Mouse (Mus musculus): ENCODE measurements at regions not wholly inside any gene's neighbourhood (a gene's known extent, or its start where the extent isn't known, plus 50 kb on each side); places are given as distances from the start of the nearest gene placed in this dataset.
"Not testable (repeated sequence)": the region's sequence is repeated elsewhere in the genome, so short reads cannot be mapped to it uniquely, and the experiment has no call there.

DNA sequence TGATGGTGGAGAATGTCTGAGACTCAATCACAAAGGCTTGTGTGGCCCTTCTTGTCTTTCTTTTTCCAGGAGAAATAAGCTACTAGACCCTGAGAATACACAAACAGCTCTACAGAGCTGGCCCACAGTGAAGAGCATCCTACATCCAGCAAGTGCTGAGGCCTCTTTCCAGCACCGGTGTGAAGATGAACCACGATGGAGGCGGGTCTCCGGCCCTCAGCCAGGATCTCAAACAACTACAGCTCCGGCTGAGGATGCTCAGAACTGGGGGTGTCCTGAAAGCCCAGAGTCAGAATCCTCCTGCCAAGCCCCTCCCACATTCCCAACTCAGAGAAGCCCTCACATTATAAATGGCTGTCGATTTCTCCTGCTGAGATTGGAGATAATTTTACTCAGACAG lies 407.9 kb downstream of the Lrig3 start:
- no peaks in the 10 kb centered on the region; the same call in 1 of the 2 replicates for H3K4me1 ChIP-seq
- WGBS: 70% methylated on average over 6 of the region's 6 CpGs
- no peak overlapping the region for H3K27ac ChIP-seq
- H3K9me3 ChIP-seq: no peaks in the 10 kb centered on the region
- H3K36me3 ChIP-seq: no peaks in the 10 kb centered on the region
- no peak overlapping the region for H3K9ac ChIP-seq
- no peak for ATAC-seq (ENCODE audit: low FRiP score, low read depth)
- no peaks in the 10 kb centered on the region for H3K27me3 ChIP-seq (replicated peaks)
- no peak overlapping the region for H3K4me2 ChIP-seq (replicated peaks)
- no peak overlapping the region for H3K4me3 ChIP-seq

DNA sequence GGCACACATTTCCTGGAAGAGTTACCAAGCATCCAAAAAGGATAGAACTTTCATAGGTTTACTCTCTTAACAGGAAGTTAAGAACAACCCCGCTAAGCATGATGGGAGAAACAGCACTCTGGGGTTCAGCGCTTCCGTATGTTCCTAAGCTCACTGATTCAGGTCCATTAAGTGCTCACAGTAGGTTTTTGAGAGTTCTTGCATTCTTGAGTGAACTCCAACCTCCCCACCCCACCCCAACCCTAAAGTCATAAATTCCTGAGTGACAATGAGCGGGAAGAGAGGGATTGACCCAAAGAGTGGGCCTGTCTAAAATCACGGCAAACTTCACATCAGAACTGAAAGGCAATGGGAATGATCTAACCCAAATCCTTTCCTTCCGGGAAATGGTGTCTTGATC lies 405.9 kb downstream of the Lrig3 start:
- ATAC-seq (ENCODE audit: low FRiP score, low read depth): no peak
- Histone ChIP-seq H3K9ac (no peak overlapping the region), H3K4me1 (no peaks in the 10 kb centered on the region; the same call in 1 of the 2 replicates), H3K27me3 (replicated peaks) (no peaks in the 10 kb centered on the region), H3K9me3 (no peaks in the 10 kb centered on the region), H3K36me3 (no peaks in the 10 kb centered on the region), H3K27ac (no peak overlapping the region), H3K4me3 (no peak overlapping the region), H3K4me2 (replicated peaks) (no peak overlapping the region)
- 78% methylated on average over 6 of the region's 6 CpGs for WGBS

DNA sequence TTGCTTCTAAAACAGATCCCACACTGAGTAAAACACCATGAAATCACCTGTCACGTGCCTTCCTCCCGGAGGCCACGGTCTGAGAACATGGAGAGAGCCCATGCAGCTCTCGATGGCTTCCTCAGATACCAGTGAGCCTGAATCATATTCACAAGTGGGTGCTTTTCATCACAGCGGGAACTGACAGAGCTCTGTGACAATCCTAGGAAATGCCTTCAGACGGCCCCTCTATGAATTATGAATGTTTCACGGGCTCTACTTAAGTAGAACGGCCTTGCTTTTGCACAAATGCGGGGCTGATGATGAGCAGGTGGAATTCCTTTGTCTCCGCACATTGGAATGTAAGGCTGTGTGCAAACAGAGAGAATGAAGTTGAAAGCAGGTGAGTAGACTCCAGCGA lies 383.1 kb downstream of the Lrig3 start:
- Histone ChIP-seq H3K4me1 (no peaks in the 10 kb centered on the region), H3K27me3 (replicated peaks) (no peaks in the 10 kb centered on the region), H3K27ac (no peak overlapping the region), H3K9me3 (no peaks in the 10 kb centered on the region), H3K36me3 (no peaks in the 10 kb centered on the region), H3K9ac (no peak overlapping the region), H3K4me2 (replicated peaks) (no peak overlapping the region), H3K4me3 (no peak overlapping the region)
- no peak for ATAC-seq (ENCODE audit: low FRiP score, low read depth)
- 71% methylated on average over 11 of the region's 11 CpGs for WGBS

DNA sequence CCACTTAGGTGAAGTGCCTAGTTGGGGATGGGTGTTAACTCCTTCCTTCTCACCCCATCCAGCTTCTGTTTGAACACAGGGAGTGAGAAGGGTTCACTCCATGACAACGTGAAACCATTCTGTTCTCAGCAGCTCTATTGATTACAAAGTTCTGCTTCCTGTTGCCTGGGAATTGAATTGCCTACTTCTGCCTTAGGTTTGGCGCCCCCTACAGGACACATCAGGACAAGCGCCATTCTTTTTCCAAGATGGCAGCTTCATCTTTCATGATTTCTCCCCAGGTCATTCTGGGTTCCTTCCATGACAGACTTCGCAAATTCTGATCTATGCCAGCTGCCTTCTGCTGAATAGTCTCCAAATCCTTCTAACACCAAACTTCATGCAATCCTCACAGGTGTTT lies 371.5 kb downstream of the Lrig3 start:
- H3K9me3 ChIP-seq: no peaks in the 10 kb centered on the region
- no peaks in the 10 kb centered on the region for H3K4me1 ChIP-seq
- no peak overlapping the region for H3K27ac ChIP-seq
- no peaks in the 10 kb centered on the region for H3K36me3 ChIP-seq
- WGBS: 71% methylated on average over 4 of the region's 4 CpGs
- H3K4me3 ChIP-seq: no peak overlapping the region
- no peak overlapping the region for H3K4me2 ChIP-seq (replicated peaks)
- ATAC-seq (ENCODE audit: low FRiP score, low read depth): no peak
- H3K9ac ChIP-seq: no peak overlapping the region
- no peaks in the 10 kb centered on the region for H3K27me3 ChIP-seq (replicated peaks)

DNA sequence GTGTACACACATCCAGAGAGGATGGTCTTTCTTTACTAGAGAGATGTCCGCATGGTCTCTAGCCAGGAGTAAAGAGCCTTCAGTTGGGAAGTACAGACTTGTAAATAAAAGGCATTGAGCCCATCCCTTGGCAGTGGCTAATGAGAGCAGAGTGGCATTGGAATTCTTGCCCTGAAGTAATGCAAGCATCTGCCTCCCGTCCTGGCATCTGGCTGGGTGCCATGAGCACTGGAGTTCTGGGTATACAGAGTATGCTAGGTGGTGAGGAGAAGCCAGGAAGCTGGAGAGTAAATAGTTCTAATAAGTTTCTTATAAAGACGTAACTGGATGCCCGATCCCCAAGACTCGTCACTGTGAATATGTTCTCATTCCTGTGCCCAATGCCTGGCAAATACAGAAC lies 367.8 kb downstream of the Lrig3 start:
- Histone ChIP-seq H3K4me3 (no peak overlapping the region), H3K36me3 (no peaks in the 10 kb centered on the region), H3K9me3 (no peaks in the 10 kb centered on the region), H3K27ac (no peak overlapping the region), H3K9ac (no peak overlapping the region), H3K27me3 (replicated peaks) (no peaks in the 10 kb centered on the region), H3K4me2 (replicated peaks) (no peak overlapping the region), H3K4me1 (no peaks in the 10 kb centered on the region)
- WGBS: 93% methylated on average over 5 of the region's 5 CpGs
- no peak for ATAC-seq (ENCODE audit: low FRiP score, low read depth)

DNA sequence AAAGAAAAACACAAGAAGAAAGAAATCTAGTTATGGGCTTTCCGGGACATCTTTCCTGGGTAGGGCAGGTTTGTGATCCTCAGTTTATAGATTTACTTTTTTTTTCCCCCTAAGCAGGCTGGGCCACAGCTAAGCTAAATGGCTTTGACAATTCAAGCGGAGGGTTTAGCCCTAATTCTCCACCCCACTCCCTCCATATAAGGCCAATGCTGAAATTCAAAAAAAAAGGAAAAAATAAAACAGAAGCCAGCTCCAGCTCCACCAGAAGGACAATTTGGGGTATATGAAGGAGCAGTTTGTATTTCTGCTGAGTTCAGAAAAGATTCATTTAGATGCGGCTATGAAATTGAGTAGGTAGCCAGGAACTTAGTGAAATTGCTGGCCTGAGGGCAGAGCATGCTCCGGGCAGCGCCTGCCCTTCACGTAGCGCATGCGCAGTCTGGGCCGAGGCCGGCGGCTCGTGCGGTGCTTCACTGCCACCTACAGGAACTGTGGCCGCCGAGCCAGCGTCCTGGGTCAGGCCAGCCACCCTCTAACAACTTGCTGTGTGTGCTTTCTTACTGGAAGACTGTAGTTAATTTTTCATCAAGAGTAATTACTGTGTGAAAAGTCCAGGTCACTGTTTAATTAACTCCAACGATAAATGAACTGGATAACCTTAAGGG lies 364.5 kb downstream of the Lrig3 start:
- 8% methylated on average over 17 of the region's 17 CpGs for WGBS
- Histone ChIP-seq H3K4me2 (replicated peaks) (peak overlapping the region; percentile 33), H3K9ac (no peak overlapping the region), H3K9me3 (no peaks in the 10 kb centered on the region), H3K36me3 (no peaks in the 10 kb centered on the region), H3K27me3 (replicated peaks) (no peaks in the 10 kb centered on the region), H3K27ac (no peak overlapping the region), H3K4me1 (no peaks in the 10 kb centered on the region), H3K4me3 (no peak overlapping the region)
- peak; percentile 90 for ATAC-seq (ENCODE audit: low FRiP score, low read depth)

DNA sequence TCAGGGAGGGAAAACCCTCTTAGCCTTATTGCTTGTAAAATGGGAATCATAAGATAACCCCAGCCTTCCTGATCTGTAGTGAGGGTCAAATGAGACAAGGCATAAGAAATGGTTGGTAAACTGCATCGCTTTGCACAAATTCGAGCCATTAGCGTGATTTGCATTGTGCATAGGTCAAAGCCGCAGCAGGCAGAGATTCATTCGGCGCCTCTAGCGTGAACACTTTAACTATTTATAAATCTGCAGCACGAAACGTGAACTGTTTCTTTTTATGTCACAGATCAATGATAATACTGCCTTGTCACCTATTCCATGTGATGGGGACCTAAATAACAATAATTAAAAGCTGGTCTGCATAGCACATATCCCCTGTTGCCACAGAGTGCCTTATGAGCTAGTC lies 354.9 kb downstream of the Lrig3 start:
- no peak; the same call in 1 of the 2 replicates for ATAC-seq (ENCODE audit: low FRiP score, low read depth)
- 79% methylated on average over 9 of the region's 9 CpGs for WGBS
- Histone ChIP-seq H3K9me3 (no peaks in the 10 kb centered on the region), H3K4me3 (no peak overlapping the region), H3K4me2 (replicated peaks) (no peak overlapping the region), H3K4me1 (no peaks in the 10 kb centered on the region), H3K27me3 (replicated peaks) (no peaks in the 10 kb centered on the region), H3K36me3 (no peaks in the 10 kb centered on the region), H3K27ac (no peak overlapping the region), H3K9ac (no peak overlapping the region)

DNA sequence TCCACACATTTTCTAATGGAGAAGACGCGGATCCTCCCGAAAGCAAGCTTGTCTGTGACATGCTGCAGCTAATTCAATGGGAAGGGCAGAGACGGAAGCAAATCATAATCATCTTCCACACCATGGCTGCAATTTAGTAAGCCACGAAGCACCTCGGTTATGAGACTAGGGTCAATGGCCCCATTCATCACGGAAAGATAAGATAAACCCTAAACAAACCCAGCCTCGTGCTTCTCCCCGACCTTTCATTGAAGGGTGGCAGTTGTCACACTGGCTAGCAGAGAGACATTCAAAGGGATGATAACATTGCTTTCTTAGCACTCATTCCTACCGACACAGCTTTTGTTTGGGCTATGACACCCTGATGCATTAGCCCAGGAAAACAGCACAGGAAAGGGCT lies 353.8 kb downstream of the Lrig3 start:
- H3K4me2 ChIP-seq (replicated peaks): no peak overlapping the region
- WGBS: 77% methylated on average over 10 of the region's 10 CpGs
- no peak for ATAC-seq (ENCODE audit: low FRiP score, low read depth)
- no peak overlapping the region for H3K27ac ChIP-seq
- H3K4me3 ChIP-seq: no peak overlapping the region
- H3K27me3 ChIP-seq (replicated peaks): no peaks in the 10 kb centered on the region
- no peak overlapping the region for H3K9ac ChIP-seq
- no peaks in the 10 kb centered on the region for H3K4me1 ChIP-seq
- no peaks in the 10 kb centered on the region for H3K9me3 ChIP-seq
- H3K36me3 ChIP-seq: no peaks in the 10 kb centered on the region

DNA sequence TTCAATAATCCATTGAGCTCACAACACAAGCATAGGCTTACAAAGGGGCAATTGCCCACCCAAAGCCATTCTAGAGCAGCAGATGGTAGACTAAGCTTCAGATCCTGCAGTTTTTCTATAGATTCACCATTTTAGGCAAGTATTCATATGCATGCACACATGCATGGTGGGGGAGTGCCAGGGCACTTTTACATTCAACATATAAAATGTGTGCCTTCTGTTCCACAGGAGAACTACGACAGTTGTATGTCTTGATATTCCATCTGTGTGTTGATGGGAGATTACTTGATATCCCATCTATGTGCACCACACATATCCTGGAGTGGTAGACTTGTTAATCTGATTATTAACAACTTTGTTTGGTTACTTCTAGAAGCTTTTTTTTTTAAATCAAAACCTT lies 334.0 kb downstream of the Lrig3 start:
- H3K4me3 ChIP-seq: no peak overlapping the region
- WGBS: 87% methylated on average over 1 of the region's 1 CpGs
- H3K9me3 ChIP-seq: no peaks in the 10 kb centered on the region
- H3K9ac ChIP-seq: no peak overlapping the region
- H3K4me2 ChIP-seq (replicated peaks): no peak overlapping the region
- H3K27me3 ChIP-seq (replicated peaks): no peaks in the 10 kb centered on the region
- ATAC-seq (ENCODE audit: low FRiP score, low read depth): no peak
- no peaks in the 10 kb centered on the region for H3K36me3 ChIP-seq
- H3K27ac ChIP-seq: no peak overlapping the region
- no peaks in the 10 kb centered on the region for H3K4me1 ChIP-seq

DNA sequence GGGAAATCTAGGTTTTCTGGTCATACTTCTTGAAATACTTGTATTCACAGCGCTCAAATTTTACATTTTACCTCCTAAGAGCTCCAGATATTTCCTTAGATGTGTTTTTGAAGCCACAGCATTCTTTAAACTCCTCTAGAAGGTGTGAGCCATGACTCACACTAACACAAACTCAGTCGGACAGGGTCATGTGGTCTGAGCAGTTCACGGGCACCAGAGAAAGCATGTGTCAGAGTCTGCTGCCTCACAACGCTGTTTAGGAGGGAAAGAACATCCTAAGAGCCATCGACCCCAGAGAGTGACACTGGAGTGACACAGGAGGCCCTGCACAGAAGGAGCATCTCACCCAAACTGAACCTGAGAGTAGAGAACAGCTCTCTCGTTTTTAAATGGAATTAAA lies 332.2 kb downstream of the Lrig3 start:
- WGBS: 80% methylated on average over 6 of the region's 6 CpGs
- Histone ChIP-seq H3K36me3 (no peaks in the 10 kb centered on the region), H3K4me2 (replicated peaks) (no peak overlapping the region), H3K9ac (no peak overlapping the region), H3K9me3 (no peaks in the 10 kb centered on the region), H3K27me3 (replicated peaks) (no peaks in the 10 kb centered on the region), H3K4me1 (no peaks in the 10 kb centered on the region), H3K27ac (no peak overlapping the region), H3K4me3 (no peak overlapping the region)
- no peak for ATAC-seq (ENCODE audit: low FRiP score, low read depth)

DNA sequence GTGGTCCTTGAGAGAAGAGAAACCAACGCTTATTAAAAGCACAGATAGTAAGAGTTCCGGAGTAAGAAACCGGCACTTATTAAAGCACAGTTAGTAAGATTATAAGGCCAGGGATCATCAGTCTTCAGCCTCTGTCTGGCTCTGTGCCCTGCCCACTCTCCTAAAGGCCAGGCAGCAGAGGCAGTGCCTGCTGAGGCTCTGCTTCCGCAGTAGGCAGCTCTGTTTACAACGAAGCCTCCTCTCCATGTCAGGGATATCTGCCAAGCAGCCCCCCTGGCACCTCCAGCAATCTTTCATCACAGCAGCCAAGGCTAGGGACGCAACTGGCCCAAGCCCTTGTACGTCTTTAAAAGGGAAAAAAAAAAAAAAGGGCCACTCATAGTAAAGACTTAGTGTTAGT lies 329.9 kb downstream of the Lrig3 start:
- Histone ChIP-seq H3K4me3 (no peak overlapping the region), H3K4me1 (no peaks in the 10 kb centered on the region), H3K36me3 (no peaks in the 10 kb centered on the region), H3K9me3 (no peaks in the 10 kb centered on the region), H3K4me2 (replicated peaks) (no peak overlapping the region), H3K27ac (no peak overlapping the region), H3K27me3 (replicated peaks) (no peaks in the 10 kb centered on the region), H3K9ac (no peak overlapping the region)
- WGBS: 86% methylated on average over 7 of the region's 7 CpGs
- ATAC-seq (ENCODE audit: low FRiP score, low read depth): no peak

DNA sequence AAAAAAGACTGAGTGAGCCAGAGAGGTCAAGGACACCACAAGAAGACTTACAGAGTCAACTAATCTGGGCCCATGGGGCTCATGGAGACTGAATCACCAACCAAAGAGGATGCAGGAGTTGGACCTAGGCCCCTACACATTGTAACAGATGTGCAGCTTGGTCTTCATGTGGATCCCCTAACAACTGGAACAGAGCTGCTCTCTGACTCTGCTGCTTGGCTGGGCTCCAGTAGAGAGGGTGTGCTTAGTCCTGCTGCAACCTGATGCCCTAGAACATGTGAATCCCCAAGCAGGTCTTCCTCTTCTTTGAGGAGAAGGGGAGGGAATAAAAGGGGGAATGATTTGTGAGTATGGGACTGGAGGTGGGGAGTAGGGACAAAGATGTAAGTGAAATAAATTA lies 325.8 kb downstream of the Lrig3 start:
- no peaks in the 10 kb centered on the region for H3K9me3 ChIP-seq
- ATAC-seq (ENCODE audit: low FRiP score, low read depth): no peak
- H3K9ac ChIP-seq: no peak overlapping the region
- H3K27ac ChIP-seq: no peak overlapping the region
- no peaks in the 10 kb centered on the region for H3K4me1 ChIP-seq
- no peaks in the 10 kb centered on the region for H3K36me3 ChIP-seq
- H3K4me3 ChIP-seq: no peak overlapping the region
- H3K4me2 ChIP-seq (replicated peaks): no peak overlapping the region
- H3K27me3 ChIP-seq (replicated peaks): no peaks in the 10 kb centered on the region

DNA sequence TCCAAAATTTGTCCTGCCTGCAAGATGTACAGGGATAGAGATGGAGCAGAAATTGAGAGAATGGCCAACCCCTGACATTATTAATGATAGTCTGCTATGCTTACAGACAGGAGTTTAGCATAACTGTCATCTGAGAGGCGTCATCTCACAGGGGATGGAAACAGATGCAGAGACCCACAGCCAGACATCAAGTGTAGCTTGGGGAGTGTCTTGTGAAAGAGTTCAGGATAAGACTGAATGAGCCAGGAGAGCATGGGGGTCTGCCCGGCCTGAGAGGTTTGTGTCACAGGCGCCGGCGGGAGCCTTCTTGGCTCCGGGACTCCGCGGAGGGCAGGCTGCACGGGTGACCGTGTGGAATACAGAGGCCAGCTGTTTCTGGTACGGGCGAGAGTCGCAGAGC lies 319.1 kb downstream of the Lrig3 start:
- ATAC-seq (ENCODE audit: low FRiP score, low read depth); H3K27me3 ChIP-seq (replicated peaks); H3K9ac ChIP-seq; H3K4me3 ChIP-seq; H3K4me1 ChIP-seq; H3K27ac ChIP-seq; H3K36me3 ChIP-seq; H3K4me2 ChIP-seq (replicated peaks); H3K9me3 ChIP-seq: not testable (repeated sequence)
- 93% methylated on average over 7 of the region's 13 CpGs for WGBS

Data from neural tube, embryonic 12.5 days (tissue).